Mouse (Mus musculus) hindbrain, embryonic 10.5 days (tissue): ENCODE data around the gene Hmgb1. TPM values are rescaled to one million over a fixed set of nuclear protein-coding genes. Genes with fewer than 3 reads are reported as not detected.
A peak's percentile ranks its signal among the peaks of the same experiment; 100 is the strongest.

Experiments used
- DNase-seq: peaks from one replicate; pipeline ENCODE4 v3.0.0-alpha.2; 2017; ENCODE audit warnings: low spot score
- H3K27ac ChIP-seq: fragments of 300-500 bp; sonication (generic); 2 replicates; pipeline ENCODE4 v1.5.1; 2016; ENCODE audit warnings: mild to moderate bottlenecking, moderate library complexity
- H3K27me3 ChIP-seq: fragments of 300-500 bp; sonication (generic); 2 replicates; pipeline ENCODE4 v1.6.1; 2016; ENCODE audit warnings: mild to moderate bottlenecking; ENCODE audit not compliant: poor library complexity, insufficient read depth, severe bottlenecking
- H3K36me3 ChIP-seq: fragments of 300-500 bp; sonication (generic); 2 replicates; pipeline ENCODE4 v1.6.1; 2016; ENCODE audit warnings: mild to moderate bottlenecking, moderate library complexity
- H3K4me1 ChIP-seq: fragments of 300-500 bp; sonication (generic); replicated peaks from 2 replicates; pipeline ENCODE4 v1.6.1; 2016; ENCODE audit warnings: mild to moderate bottlenecking
- H3K4me3 ChIP-seq: fragments of 300-500 bp; sonication (generic); 2 replicates; pipeline ENCODE4 v1.5.1; 2016; ENCODE audit warnings: mild to moderate bottlenecking, moderate library complexity
- H3K9me3 ChIP-seq: fragments of 300-500 bp; sonication (generic); 2 replicates; pipeline ENCODE4 v1.6.1; 2016; ENCODE audit warnings: mild to moderate bottlenecking, moderate library complexity
- WGBS: fragments of 180-500 bp; shearing (Covaris S2); methylation state at CpG from one replicate; pipeline ENCODE4 v1.1.7; 2016; 5-methylcytosine and 5-hydroxymethylcytosine counted together
- polyA plus RNA-seq: library from polyadenylated mRNA; unstranded; fragments of >200 nt; fragmentation: Nextera tagmentation; extraction: Ambion mirVana; gene quantifications from 2 replicates; pipeline ENCODE4 v1.2.1, GENCODE M21; 2016

Gene Hmgb1
- polyA plus RNA-seq, 1 experiment from 2014 or later, result 1,115 TPM

- H3K4me3 ChIP-seq, result no peak overlapping the region
- no peaks in the 10 kb centered on the region for H3K27me3 ChIP-seq
- H3K4me1 ChIP-seq, result peaks cover 50% of the 10 kb centered on the region
- H3K27ac ChIP-seq, result no peak overlapping the region
- no peaks in the 10 kb centered on the region for H3K9me3 ChIP-seq
- WGBS, result 77% methylated on average over 7 of the region's 7 CpGs
- H3K36me3 ChIP-seq, result peaks cover 84% of the 10 kb centered on the region
- DNase-seq, result no peak
These were observed 24.5 kb upstream of the Hmgb1 start for GRCm38 (mm10) chr5:149208776-149209175.

DNA sequence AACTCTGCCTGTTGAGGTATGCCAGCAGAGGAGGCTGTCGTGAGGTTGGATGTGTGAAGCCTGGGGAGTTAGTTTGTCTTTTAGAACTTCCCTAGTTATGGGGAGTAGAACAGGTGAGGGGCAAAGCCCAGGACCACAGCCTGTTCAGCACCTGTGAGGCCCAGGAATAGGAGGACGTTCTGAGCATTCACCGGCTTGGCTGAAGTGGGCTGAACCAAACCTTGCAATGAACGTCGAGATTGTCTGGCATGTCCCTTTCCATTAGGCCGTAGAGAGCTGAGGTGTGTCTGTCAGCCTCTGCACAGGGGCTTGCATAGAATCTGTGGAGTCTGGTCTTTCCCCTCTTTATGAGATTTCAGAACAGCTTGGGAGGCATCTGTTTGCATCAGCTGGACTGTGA lies 23.4 kb upstream of the Hmgb1 start:
- no peaks in the 10 kb centered on the region for H3K27me3 ChIP-seq
- 82% methylated on average over 6 of the region's 6 CpGs for WGBS
- peaks cover 84% of the 10 kb centered on the region for H3K36me3 ChIP-seq
- 0 out of 2 replicates have a peak overlapping the region, but pooled peaks have one; percentile 40 for H3K27ac ChIP-seq
- peaks cover 46% of the 10 kb centered on the region for H3K4me1 ChIP-seq
- no peak overlapping the region for H3K4me3 ChIP-seq
- DNase-seq, result no peak
- no peaks in the 10 kb centered on the region for H3K9me3 ChIP-seq

DNA sequence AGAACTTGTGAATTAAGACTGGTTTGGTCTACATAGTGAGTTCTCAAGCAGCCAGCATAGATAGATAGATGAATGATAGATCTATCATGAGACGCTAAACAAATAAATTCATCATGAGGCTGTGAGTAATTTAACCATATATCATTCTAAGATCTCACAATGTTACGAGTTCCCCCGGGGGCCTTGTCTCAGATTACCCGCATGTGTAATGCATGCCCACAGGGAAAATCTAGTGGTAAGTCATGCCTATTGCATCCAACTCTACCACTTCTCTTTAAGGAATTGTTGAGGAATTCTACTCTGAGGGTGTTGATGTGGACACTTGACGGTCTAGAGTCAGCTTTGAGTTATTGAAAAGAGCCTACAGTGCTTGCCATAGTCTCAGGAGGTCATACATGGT lies 22.0 kb upstream of the Hmgb1 start:
- DNase-seq, result no peak
- Histone ChIP-seq H3K4me1 (peaks cover 42% of the 10 kb centered on the region), H3K4me3 (no peak overlapping the region), H3K9me3 (no peaks in the 10 kb centered on the region), H3K27ac (no peak overlapping the region), H3K27me3 (no peaks in the 10 kb centered on the region), H3K36me3 (peaks cover 84% of the 10 kb centered on the region)
- WGBS, result 95% methylated on average over 5 of the region's 5 CpGs

- no peaks in the 10 kb centered on the region for H3K9me3 ChIP-seq
- no peak overlapping the region for H3K27ac ChIP-seq
- H3K4me3 ChIP-seq, result no peak overlapping the region
- 81% methylated on average over 8 of the region's 8 CpGs for WGBS
- DNase-seq, result no peak
- H3K36me3 ChIP-seq, result peaks cover 82% of the 10 kb centered on the region
- H3K27me3 ChIP-seq, result no peaks in the 10 kb centered on the region
- peaks cover 34% of the 10 kb centered on the region for H3K4me1 ChIP-seq
These were observed 21.0 kb upstream of the Hmgb1 start for GRCm38 (mm10) chr5:149205265-149205664.

DNA sequence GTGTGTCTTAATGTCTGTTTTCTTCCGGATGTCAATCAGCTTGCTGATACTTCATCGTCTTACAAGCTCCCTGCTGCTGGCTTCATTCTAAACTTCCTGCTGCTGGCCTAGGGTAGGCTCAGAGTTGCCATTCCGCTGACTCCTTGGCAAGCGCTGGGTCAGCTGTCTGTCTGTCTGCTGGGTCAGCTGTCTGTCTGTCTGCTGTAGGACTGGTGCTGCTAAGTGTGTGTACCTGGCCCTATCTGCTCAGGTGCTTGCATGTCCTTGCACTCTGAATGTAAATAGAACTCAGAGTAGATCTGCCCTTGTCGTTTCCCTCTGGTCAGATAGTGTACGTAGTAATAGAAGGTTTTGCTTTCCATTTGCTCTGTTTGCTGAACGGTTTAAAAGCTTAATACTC lies 20.5 kb upstream of the Hmgb1 start:
- H3K4me1 ChIP-seq, result peaks cover 29% of the 10 kb centered on the region
- no peak for DNase-seq
- H3K36me3 ChIP-seq, result peaks cover 81% of the 10 kb centered on the region
- H3K27ac ChIP-seq, result no peak overlapping the region
- no peaks in the 10 kb centered on the region for H3K9me3 ChIP-seq
- 93% methylated on average over 7 of the region's 7 CpGs for WGBS
- H3K27me3 ChIP-seq, result no peaks in the 10 kb centered on the region
- no peak overlapping the region for H3K4me3 ChIP-seq

GRCm38 (mm10) chr5:149203796-149204375 lies 19.6 kb upstream of the Hmgb1 start:
- DNase-seq, result no peak
- peaks cover 20% of the 10 kb centered on the region for H3K4me1 ChIP-seq
- peaks cover 83% of the 10 kb centered on the region for H3K36me3 ChIP-seq
- no peaks in the 10 kb centered on the region for H3K9me3 ChIP-seq
- WGBS, result 86% methylated on average over 4 of the region's 4 CpGs
- no peak overlapping the region for H3K27ac ChIP-seq
- no peak overlapping the region for H3K4me3 ChIP-seq
- H3K27me3 ChIP-seq, result no peaks in the 10 kb centered on the region

DNA sequence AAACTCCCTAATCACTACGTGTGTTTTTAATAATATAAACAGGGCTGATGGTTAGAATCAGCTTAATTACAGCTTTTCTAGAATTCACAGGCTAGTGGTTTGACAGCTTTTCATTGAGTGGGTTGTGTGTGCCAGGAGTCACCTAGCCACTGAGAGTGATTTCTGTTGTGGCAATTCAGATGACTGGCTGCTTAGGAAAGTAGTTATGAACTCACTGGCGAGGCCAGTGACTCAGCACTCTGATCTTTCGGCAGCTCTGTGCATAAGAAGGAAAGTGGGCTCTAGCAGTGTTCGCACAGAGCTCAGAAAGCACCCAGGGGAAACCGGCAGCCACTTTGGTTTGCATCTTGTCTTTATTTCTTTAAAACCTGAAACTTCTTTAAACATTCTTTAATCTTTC lies 18.7 kb upstream of the Hmgb1 start:
- H3K36me3 ChIP-seq, result peaks cover 90% of the 10 kb centered on the region
- WGBS, result 82% methylated on average over 5 of the region's 5 CpGs
- H3K4me3 ChIP-seq, result no peak overlapping the region
- H3K9me3 ChIP-seq, result no peaks in the 10 kb centered on the region
- no peaks in the 10 kb centered on the region for H3K27me3 ChIP-seq
- no peak for DNase-seq
- H3K27ac ChIP-seq, result no peak overlapping the region
- peaks cover 11% of the 10 kb centered on the region for H3K4me1 ChIP-seq

DNA sequence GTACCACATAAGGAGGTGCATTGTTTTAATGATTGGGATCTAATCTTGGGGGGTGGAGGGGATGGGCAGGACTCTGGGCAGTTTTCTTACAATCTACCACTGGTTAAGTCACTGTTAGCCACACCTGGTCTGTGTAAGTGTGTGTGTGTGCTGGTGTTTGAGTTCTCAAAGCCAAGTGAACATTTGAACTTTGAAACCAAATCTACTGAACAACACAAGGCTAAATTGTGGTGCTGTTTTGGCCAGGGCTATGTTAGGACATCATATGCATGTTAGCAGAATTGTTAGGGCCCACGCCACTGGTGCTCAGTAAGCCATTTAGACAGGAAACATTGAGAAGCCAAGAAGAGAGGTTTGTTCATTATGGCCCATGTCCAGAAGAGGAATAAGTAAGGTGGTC lies 14.5 kb upstream of the Hmgb1 start:
- Histone ChIP-seq H3K4me3 (no peak overlapping the region), H3K9me3 (no peaks in the 10 kb centered on the region), H3K36me3 (peaks cover 92% of the 10 kb centered on the region), H3K27ac (no peak overlapping the region), H3K27me3 (no peaks in the 10 kb centered on the region), H3K4me1 (peaks cover 22% of the 10 kb centered on the region)
- no peak for DNase-seq
- 98% methylated on average over 1 of the region's 1 CpGs for WGBS

GRCm38 (mm10) chr5:149196611-149197010 lies 12.3 kb upstream of the Hmgb1 start:
- H3K4me1 ChIP-seq, result peaks cover 22% of the 10 kb centered on the region
- no peaks in the 10 kb centered on the region for H3K9me3 ChIP-seq
- H3K27me3 ChIP-seq, result no peaks in the 10 kb centered on the region
- no peak overlapping the region for H3K27ac ChIP-seq
- no peak overlapping the region for H3K4me3 ChIP-seq
- peaks cover 92% of the 10 kb centered on the region for H3K36me3 ChIP-seq
- WGBS, result 2% methylated on average over 1 of the region's 1 CpGs
- DNase-seq, result no peak

DNA sequence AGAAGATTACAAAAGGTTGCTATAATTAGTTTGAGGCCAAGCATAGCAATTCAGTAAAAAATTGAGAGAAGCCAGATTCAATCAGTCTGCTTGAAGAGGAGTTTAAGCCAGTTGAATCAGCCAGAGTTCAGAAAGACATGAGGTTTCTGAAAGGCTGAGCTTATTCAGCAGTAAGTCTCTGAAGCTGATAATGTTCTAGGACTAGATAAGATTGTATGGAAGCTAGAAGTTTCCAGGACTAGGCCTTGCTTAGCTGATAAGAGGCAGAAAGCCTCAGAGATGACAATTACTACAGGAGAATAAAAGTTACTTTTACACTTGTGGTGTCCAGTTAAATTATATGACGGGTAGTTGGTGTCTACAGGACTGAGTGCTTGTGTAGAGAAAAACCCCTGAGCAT lies 5.9 kb upstream of the Hmgb1 start:
- no peaks in the 10 kb centered on the region for H3K27me3 ChIP-seq
- H3K36me3 ChIP-seq, result peaks cover 83% of the 10 kb centered on the region
- H3K9me3 ChIP-seq, result no peaks in the 10 kb centered on the region
- no peak overlapping the region for H3K27ac ChIP-seq
- DNase-seq, result no peak
- peaks cover 16% of the 10 kb centered on the region for H3K4me1 ChIP-seq
- 100% methylated on average over 1 of the region's 1 CpGs for WGBS
- no peak overlapping the region for H3K4me3 ChIP-seq

GRCm38 (mm10) chr5:149185806-149186205 lies 1.5 kb upstream of the Hmgb1 start:
- 87% methylated on average over 3 of the region's 3 CpGs for WGBS
- Histone ChIP-seq H3K4me3 (peak overlapping the region; percentile 84), H3K27me3 (no peaks in the 10 kb centered on the region), H3K9me3 (no peaks in the 10 kb centered on the region), H3K27ac (no peak overlapping the region), H3K36me3 (peaks cover 40% of the 10 kb centered on the region), H3K4me1 (peaks cover 31% of the 10 kb centered on the region)
- no peak for DNase-seq

- DNase-seq, result no peak
- Histone ChIP-seq H3K27ac (peak overlapping the region; percentile 98), H3K4me3 (peak overlapping the region; percentile 84), H3K27me3 (no peaks in the 10 kb centered on the region), H3K4me1 (peaks cover 31% of the 10 kb centered on the region), H3K9me3 (no peaks in the 10 kb centered on the region), H3K36me3 (peaks cover 30% of the 10 kb centered on the region)
- WGBS, result under 1% methylated on average over 20 of the region's 20 CpGs
These were observed 526 bp upstream of the Hmgb1 start for GRCm38 (mm10) chr5:149184844-149185186.

- DNase-seq, result no peak
- Histone ChIP-seq H3K27ac (peak overlapping the region; percentile 98), H3K4me3 (peak overlapping the region; percentile 84), H3K36me3 (peaks cover 19% of the 10 kb centered on the region), H3K9me3 (no peaks in the 10 kb centered on the region), H3K27me3 (no peaks in the 10 kb centered on the region), H3K4me1 (peaks cover 31% of the 10 kb centered on the region)
- WGBS, result under 1% methylated on average over 13 of the region's 13 CpGs
These were observed 577 bp downstream of the Hmgb1 start for GRCm38 (mm10) chr5:149183721-149184103.

- peak overlapping the region; percentile 84 for H3K4me3 ChIP-seq
- WGBS, result 54% methylated on average over 1 of the region's 1 CpGs
- no peak for DNase-seq
- H3K36me3 ChIP-seq, result peaks cover 13% of the 10 kb centered on the region
- H3K27ac ChIP-seq, result peak overlapping the region; percentile 98
- H3K4me1 ChIP-seq, result peaks cover 31% of the 10 kb centered on the region
- H3K9me3 ChIP-seq, result no peaks in the 10 kb centered on the region
- no peaks in the 10 kb centered on the region for H3K27me3 ChIP-seq
These were observed 1.2 kb downstream of the Hmgb1 start for GRCm38 (mm10) chr5:149183122-149183521.
